Mouse (Mus musculus) liver, adult 2 months (tissue): ENCODE data around the gene Lrfn2. TPM values are rescaled to one million over a fixed set of nuclear protein-coding genes. Genes with fewer than 3 reads are reported as not detected.

Experiments
- DNase-seq: peaks from one replicate; pipeline ENCODE4 v3.0.0-alpha.2; 2011; ENCODE audit warnings: low read depth, low spot score; ENCODE audit errors: extremely low read depth
- H3K27ac ChIP-seq: fragments of 200-500 bp; replicated peaks from 2 replicates; pipeline ENCODE4 v1.5.1; 2012; ENCODE audit warnings: low read depth, mild to moderate bottlenecking, control low read depth, inconsistent platforms, low read length; ENCODE audit not compliant: insufficient read depth
- H3K27me3 ChIP-seq: fragments of 200-500 bp; 2 replicates; pipeline ENCODE4 v1.6.1; 2012; ENCODE audit warnings: mild to moderate bottlenecking, moderate library complexity, low read length, inconsistent platforms; ENCODE audit not compliant: control insufficient read depth, insufficient read depth
- H3K36me3 ChIP-seq: fragments of 200-500 bp; 2 replicates; pipeline ENCODE4 v1.6.1; 2012; ENCODE audit warnings: low read length, inconsistent platforms; ENCODE audit not compliant: control insufficient read depth, insufficient read depth
- H3K4me1 ChIP-seq: fragments of 200-500 bp; 2 replicates; pipeline ENCODE4 v1.6.1; 2011; ENCODE audit warnings: low read length; ENCODE audit not compliant: control insufficient read depth, insufficient read depth
- H3K4me3 ChIP-seq: fragments of 200-500 bp; 2 replicates; pipeline ENCODE4 v1.5.1; 2011; ENCODE audit warnings: low read depth, mild to moderate bottlenecking, control low read depth, low read length, moderate library complexity; ENCODE audit not compliant: insufficient read depth
- H3K79me2 ChIP-seq: fragments of 200-500 bp; 2 replicates; pipeline ENCODE4 v1.6.1; 2012; ENCODE audit warnings: inconsistent platforms, mild to moderate bottlenecking, low read length, moderate library complexity; ENCODE audit not compliant: control insufficient read depth, insufficient read depth
- H3K9ac ChIP-seq: fragments of 200-500 bp; 2 replicates; pipeline ENCODE4 v1.6.1; 2012; ENCODE audit warnings: low read depth, mild to moderate bottlenecking, control low read depth, inconsistent platforms, low read length
- CTCF ChIP-seq: fragments of 200-500 bp; IDR thresholded peaks from 2 replicates; pipeline ENCODE4 v1.5.1; 2011; ENCODE audit warnings: low read depth, low read length, control low read depth
- POLR2A ChIP-seq: fragments of 200-500 bp; IDR thresholded peaks from 2 replicates; pipeline ENCODE4 v1.6.1; 2011; ENCODE audit warnings: low read length, control low read depth; ENCODE audit not compliant: insufficient read depth; ENCODE audit errors: extremely low read depth
- WGBS: fragments of 180-500 bp; shearing (Covaris S2); methylation state at CpG from one replicate; pipeline ENCODE4 v1.1.7; 2018; 5-methylcytosine and 5-hydroxymethylcytosine counted together
- polyA plus RNA-seq: library from polyadenylated mRNA; depleted of rRNA; stranded (reverse); fragments of >200 nt; gene quantifications from 2 replicates; pipeline ENCODE4 v1.2.3, GENCODE M21; 2012
- total RNA-seq: library from RNA; depleted of rRNA; stranded (reverse); fragments of >200 nt; gene quantifications from 2 replicates; pipeline ENCODE4 v1.2.3, GENCODE M21; 2014

Gene Lrfn2
- total and polyA plus RNA-seq, 2 experiments = not detected

DNA sequence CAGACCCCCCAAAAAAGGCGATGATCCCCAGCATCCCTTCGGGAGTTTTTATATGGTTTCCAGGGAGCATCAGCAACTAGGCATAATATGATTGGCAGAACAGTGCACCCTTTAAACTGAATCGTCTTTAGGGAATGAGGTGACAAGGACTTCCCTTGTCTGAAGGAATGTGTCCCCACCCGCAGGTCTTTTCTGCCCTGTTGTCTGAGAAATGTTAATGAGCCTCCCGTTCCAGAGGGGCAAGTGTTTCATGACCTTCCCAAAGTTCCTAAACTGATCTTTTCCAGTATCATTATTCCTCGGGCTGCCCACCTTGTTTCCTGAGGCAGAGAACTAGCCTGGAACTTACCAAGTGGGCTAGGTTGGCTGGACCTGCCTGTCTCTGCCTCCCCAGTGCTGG is 40.7 kb downstream of the Lrfn2 start:
- H3K27ac ChIP-seq = no peak overlapping the region
- no peak overlapping the region for H3K4me3 ChIP-seq
- no peaks in the 10 kb centered on the region for H3K79me2 ChIP-seq
- WGBS = 68% methylated on average over 6 of the region's 6 CpGs
- H3K4me1 ChIP-seq = no peaks in the 10 kb centered on the region
- no peak overlapping the region for H3K9ac ChIP-seq
- no peaks in the 10 kb centered on the region for H3K27me3 ChIP-seq
- H3K36me3 ChIP-seq = no peaks in the 10 kb centered on the region
- DNase-seq = no peak
- no peak for TF ChIP-seq POLR2A
- TF ChIP-seq CTCF = no peak

DNA sequence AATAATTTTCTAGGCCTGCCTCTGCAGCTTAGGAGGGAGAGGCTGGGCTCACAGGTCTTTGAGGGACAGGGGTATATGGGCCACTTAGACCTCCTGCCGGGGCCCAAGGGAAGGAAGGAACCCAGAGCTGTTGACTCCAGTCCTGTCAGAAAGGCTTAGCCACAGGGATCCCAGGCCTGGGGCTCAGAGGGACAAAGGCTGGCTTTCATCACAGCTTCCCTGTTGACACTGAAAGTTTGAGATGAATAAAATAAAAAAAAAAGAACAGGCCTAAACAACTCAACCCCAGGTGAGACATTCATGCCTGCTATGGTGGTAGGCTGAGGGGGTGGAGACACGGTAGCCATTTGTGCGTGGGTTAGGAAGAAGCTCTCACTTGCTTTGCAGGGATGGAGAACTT is 41.2 kb downstream of the Lrfn2 start:
- DNase-seq = no peak

DNA sequence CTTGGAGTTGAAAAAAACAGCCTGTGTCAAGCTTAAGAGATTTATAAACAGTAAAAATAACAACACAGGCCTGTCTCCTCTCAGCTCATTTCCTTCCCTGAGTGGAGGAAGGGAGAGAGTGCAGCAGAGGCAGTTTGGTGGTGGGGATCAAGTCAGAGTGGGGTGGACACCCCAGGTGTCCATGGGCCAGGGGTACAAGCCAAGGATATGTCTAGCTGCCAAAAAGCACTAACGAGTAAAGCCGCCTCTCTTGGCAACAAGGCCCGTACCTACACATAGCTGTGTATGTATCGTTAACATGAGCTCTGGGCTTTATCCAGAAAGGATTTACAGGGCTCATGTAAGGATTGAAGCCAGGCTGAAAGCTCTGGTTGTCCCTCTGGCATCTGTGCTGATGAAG is 42.9 kb downstream of the Lrfn2 start:
- Histone ChIP-seq H3K9ac (no peak overlapping the region), H3K4me3 (no peak overlapping the region), H3K27me3 (no peaks in the 10 kb centered on the region), H3K79me2 (no peaks in the 10 kb centered on the region), H3K27ac (no peak overlapping the region), H3K4me1 (no peaks in the 10 kb centered on the region), H3K36me3 (no peaks in the 10 kb centered on the region)
- TF ChIP-seq CTCF (no peak), POLR2A (no peak)
- no peak for DNase-seq
- WGBS = 89% methylated on average over 4 of the region's 4 CpGs

More for the DNA sequence above, 41.2 kb downstream of the Lrfn2 start:
- Histone ChIP-seq H3K4me3 (no peak overlapping the region), H3K79me2 (no peaks in the 10 kb centered on the region), H3K9ac (no peak overlapping the region), H3K4me1 (no peaks in the 10 kb centered on the region), H3K27me3 (no peaks in the 10 kb centered on the region), H3K36me3 (no peaks in the 10 kb centered on the region), H3K27ac (no peak overlapping the region)
- WGBS = 60% methylated on average over 3 of the region's 3 CpGs
- no peak for TF ChIP-seq CTCF
- no peak for TF ChIP-seq POLR2A

DNA sequence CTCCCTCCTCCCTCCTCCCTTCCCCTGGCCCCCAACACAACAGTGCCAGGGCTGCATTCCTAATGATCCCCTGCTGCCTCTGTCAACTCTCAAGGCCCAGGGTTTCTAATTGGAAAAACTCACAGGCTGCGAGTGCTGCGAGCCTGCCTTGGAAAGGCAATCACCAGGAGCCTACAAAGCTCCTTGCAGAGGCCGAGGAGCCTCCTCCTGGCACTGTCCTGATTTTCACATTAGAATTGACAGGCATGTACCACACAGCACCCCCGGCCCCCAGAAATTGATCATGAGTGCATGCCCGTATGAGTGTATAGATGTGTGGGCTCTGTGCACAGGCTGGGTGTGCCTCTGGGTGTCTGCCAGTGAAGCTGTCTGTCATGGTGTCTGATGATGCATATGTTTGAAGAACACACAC is 44.4 kb downstream of the Lrfn2 start:
- Histone ChIP-seq H3K79me2 (no peaks in the 10 kb centered on the region), H3K36me3 (no peaks in the 10 kb centered on the region), H3K27ac (no peak overlapping the region), H3K4me1 (no peaks in the 10 kb centered on the region), H3K4me3 (no peak overlapping the region), H3K27me3 (no peaks in the 10 kb centered on the region), H3K9ac (no peak overlapping the region)
- TF ChIP-seq CTCF (no peak), POLR2A (no peak)
- 83% methylated on average over 5 of the region's 5 CpGs for WGBS
- no peak for DNase-seq

DNA sequence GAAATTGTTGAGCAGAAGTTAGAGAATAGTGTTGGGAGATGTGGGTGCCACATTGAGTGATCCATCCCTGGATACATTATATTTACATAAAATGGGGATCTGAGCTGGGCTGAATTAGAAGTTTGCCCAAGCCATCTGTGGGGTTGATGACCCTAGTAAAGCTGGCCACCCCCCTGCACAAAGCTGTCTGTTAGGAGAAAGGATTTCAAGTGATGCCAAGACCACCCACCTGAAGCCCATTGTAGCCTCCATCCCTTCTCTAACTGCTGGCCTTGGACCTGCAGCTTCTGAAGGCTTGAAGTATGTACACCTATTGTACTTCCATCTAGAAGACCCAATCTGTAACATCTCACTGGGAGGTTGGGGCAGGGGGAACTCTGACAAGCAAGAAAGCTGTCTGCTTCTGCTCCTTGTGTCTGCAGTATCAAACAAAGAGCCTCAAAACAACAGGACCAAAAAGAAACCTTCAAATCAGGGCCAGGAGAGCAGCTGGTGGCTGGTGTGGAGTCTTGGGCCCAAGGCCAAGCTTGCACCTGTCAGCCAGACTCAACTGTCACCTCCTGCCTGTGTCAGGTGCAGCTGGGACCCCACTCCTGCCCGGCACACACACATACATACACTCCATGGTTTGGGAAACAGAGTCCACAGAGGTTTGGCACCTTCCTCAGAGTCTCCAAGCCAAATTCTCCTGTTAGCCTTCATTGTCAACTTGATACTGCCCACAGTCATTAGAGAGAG is 63.2 kb downstream of the Lrfn2 start:
- no peak for TF ChIP-seq CTCF
- TF ChIP-seq POLR2A = no peak
- H3K9ac ChIP-seq = no peak overlapping the region
- H3K27me3 ChIP-seq = 0 out of 2 replicates have a peak, but pooled peaks cover 2% of the 10 kb centered on the region
- H3K36me3 ChIP-seq = no peaks in the 10 kb centered on the region
- H3K4me1 ChIP-seq = no peaks in the 10 kb centered on the region
- 71% methylated on average over 1 of the region's 1 CpGs for WGBS
- H3K79me2 ChIP-seq = no peaks in the 10 kb centered on the region
- H3K4me3 ChIP-seq = no peak overlapping the region
- DNase-seq = no peak
- no peak overlapping the region for H3K27ac ChIP-seq

DNA sequence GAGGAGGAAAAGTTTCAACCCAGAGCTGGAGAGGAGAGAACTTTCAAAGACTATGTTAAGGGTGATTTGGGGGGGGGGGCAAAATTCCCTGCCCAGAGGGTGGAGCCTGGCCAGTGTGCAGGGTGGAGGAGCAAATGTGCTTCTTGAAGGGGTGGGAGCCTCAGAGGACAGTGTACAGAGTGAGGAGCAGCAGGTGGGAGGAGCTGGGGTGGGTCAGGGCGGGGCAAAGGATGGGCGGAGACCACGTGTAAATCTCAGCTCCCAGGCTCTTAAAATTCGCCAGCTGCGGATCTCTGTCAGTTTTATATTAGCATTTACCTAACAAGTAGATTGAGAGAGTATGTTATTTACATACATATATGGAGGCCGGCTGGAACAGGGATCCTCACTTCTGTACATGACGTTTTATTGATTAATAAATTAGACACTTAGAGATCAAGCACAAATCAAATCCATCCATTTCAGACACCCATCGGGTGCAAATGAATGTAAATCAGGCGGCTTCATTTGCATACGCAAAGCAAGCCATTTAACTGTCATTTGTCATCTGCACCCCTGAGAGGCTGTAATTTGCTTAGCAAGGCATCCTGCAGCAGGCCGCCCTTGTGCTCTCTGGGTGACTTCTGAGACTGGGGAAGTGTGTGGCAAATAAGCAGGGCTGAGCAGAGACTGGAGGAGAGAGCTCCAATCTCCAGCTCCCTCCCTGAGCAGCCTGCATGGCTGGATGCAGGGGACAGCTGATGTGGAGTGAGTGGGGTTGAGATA is 67.5 kb downstream of the Lrfn2 start:
- DNase-seq = no peak
- Histone ChIP-seq H3K9ac (no peak overlapping the region), H3K4me1 (no peaks in the 10 kb centered on the region), H3K36me3 (no peaks in the 10 kb centered on the region), H3K27me3 (0 out of 2 replicates have a peak, but pooled peaks cover 2% of the 10 kb centered on the region), H3K27ac (no peak overlapping the region), H3K4me3 (no peak overlapping the region), H3K79me2 (no peaks in the 10 kb centered on the region)
- no peak for TF ChIP-seq POLR2A
- TF ChIP-seq CTCF = no peak
- WGBS = 9% methylated on average over 11 of the region's 11 CpGs
